Comparison of ENCODE assay signal across 8 mouse cellular contexts in the genomic region with DNA sequence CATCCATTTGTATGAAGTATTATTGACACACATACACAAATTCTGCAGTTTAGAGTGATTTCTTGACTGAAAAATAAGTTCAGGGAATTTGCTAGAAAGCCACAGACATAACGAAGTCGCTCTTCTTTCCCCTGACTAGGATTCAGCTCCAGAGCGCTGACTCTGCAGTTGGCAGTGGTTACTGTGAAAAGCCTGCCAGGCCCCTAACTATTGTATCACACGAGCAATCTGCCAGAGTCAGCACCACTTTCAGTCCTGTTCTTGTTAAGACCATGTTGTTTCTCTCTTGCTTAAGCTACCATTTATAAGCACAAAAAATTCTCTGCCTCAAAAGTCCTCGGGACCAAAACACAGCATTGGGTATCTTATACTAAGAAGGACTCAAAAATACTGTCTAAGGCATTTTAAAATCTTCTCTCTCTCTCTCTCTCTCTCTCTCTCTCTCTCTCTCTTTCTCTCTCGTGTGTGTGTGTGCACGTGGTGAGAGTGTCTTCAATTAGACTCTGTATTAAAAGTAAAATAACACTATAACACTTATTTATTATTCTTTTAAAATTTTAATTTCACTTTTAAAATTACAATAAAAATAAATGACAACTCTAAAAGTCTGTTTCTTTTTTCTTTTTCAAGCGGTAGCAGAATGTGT. TPM values are rescaled to one million over a fixed set of nuclear protein-coding genes. Genes with fewer than 3 reads are reported as not detected.
DNase-seq lines count a peak whose midpoint lies in the region; ATAC-seq lines count a peak whose summit lies in the region.

No protein-coding gene starts in this region.

- DNase-seq in left cerebral cortex, adult 18-20 months (ENCODE audit: low spot score in 2 of 2), result peak; percentile 22 to 32
- no peak for DNase-seq in left cerebral cortex, postnatal 36 days (ENCODE audit: low spot score in 2 of 2)
- DNase-seq in adrenal gland, postnatal 25 days, result peak; percentile 28
- DNase-seq in cerebellum, postnatal 25 days, result peak; percentile 65 to 79
- peak; percentile 71 to 76 for DNase-seq in kidney, postnatal 25 days
- peak; percentile 13 for DNase-seq in mesoderm, embryonic 11.5 days (ENCODE audit: low read depth, low spot score)
- DNase-seq in spleen, adult 18-20 months, result no peak

- intact Hi-C loops in left cerebral cortex, postnatal 36 days (cut with DNase I), result no loop called here

- no peak for ATAC-seq in CD4-positive, CD25-positive, alpha-beta regulatory T cell, adult 4 months

RNA-seq across cellular contexts. Expression of a gene that starts 22.1 kb away (rescaled TPM):
- total RNA-seq in left cerebral cortex, adult 18-20 months (2021), result 10 to 100 TPM; 16.7 to 20.3 TPM
- total RNA-seq in left cerebral cortex, postnatal 36 days (2021), result 10 to 100 TPM; 12.5 to 18.6 TPM
- 12.7 and 18.3 TPM in 2 replicates for total RNA-seq in adrenal gland, postnatal 25 days (2021)
- not detected for polyA plus RNA-seq in CD4-positive, CD25-positive, alpha-beta regulatory T cell, adult 4 months (2017; shearing (Covaris generic))

Comparison
In these comparisons a context has a peak if more than half of its experiments do, and no peak if none do; other contexts are left out.
1. DNase-seq: peak in left cerebral cortex, adult 18-20 months (2 of 2), adrenal gland, postnatal 25 days (single experiment), cerebellum, postnatal 25 days (2 of 2), kidney, postnatal 25 days (2 of 2) and mesoderm, embryonic 11.5 days (single experiment); none in left cerebral cortex, postnatal 36 days (0 of 2) and spleen, adult 18-20 months (0 of 2).